Mouse (Mus musculus) heart, postnatal 4 days (tissue): ENCODE measurements around the gene Gm20517. TPM values are rescaled to one million over a fixed set of nuclear protein-coding genes. Genes with fewer than 3 reads are reported as not detected.
"Not testable (repeated sequence)": the region's sequence is repeated elsewhere in the genome, so short reads cannot be mapped to it uniquely, and the experiment has no call there.

ENCODE experiments used
- DNase-seq: peaks from one replicate; pipeline ENCODE4 v3.0.0; 2021
- total RNA-seq, 2 experiments: library from RNA; stranded (reverse); gene quantifications; 2 replicates each; pipeline ENCODE4 v1.2.3; 2021

Gm20517 gene
- total RNA-seq, 2 experiments from 2014 or later = 3.9 to 4.4 TPM

DNA sequence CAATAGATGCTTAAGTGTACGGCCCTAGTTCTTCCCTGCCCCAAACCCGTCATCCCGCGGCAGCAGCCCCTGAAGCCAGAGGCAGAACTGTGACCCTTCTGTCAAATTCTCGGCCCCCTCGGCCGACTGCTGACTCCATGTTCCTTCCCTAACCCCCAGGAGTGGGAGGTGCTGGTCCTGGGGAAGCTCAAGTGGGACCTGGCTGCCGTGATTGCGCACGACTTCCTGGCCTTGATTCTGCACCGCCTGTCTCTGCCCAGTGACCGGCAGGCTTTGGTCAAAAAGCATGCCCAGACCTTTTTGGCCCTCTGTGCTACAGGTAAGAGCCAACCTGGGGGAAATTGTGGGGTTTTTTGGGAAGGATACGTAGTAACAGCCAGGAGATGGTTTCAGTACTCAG, 14.1 kb upstream of the Gm20517 start:
- DNase-seq = no peak

DNA sequence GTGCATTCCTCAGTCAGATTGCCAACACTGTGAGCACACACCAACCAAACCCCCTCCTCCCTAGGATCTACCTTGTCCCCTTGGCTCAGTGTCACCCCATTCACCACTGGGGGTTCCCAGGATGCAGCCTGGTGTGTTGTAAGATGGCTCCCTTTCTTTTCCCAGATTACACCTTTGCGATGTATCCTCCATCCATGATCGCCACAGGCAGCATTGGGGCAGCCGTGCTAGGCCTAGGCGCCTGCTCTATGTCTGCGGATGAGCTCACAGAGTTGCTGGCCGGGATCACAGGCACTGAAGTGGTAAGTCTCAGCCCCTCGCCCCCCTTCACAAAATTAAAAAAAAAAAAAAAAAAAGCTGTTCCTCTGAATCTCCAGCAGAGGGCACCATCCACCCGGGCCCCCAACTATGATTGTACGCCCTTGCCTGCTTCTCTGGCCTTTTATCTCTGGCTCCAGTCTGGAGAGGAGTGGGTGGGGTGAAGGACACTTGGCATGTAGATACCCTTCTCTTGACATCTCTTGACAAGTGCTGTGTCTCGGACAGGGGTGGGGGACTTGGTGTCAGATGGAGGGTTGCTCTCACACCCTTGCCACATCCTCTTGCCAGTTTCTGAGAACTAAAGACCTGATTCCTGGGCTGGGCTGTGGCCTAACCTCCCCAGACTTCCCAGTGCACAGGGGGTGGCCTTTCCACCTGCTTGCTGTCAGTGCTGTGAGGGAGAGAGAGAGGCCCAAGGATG, 13.4 kb upstream of the Gm20517 start:
- peak; percentile 66 for DNase-seq

DNA sequence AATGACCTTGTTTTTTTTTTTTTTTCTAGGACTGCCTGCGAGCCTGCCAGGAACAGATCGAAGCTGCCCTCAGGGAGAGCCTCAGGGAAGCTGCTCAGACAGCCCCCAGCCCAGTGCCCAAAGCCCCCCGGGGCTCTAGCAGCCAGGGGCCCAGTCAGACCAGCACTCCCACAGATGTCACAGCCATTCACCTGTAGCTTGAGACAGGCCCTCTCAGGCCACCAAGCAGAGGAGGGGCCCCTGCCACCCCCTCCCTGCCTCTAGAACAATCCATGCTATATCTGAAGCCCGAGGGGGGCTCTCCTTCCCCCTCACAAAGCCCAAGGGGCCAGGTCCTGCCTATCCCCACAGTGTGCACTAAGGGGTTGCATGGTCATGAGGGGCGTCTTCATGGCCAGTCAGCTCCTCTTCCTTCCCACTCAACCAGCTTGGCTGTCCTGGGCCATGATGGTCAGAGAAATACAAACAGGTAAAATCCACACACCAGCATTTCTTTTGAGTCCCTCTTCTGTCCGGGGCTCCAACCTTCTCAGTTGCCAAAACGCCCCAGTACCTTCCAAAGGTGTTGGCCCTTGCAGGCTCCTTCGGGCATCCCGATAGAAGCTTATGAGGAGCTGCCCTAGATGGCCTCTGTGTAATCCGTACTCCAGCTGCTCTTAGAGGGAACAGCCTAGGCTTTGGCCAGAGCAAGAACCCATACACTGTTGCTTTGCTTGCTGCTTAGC, 12.6 kb upstream of the Gm20517 start:
- DNase-seq = not testable (repeated sequence)

DNA sequence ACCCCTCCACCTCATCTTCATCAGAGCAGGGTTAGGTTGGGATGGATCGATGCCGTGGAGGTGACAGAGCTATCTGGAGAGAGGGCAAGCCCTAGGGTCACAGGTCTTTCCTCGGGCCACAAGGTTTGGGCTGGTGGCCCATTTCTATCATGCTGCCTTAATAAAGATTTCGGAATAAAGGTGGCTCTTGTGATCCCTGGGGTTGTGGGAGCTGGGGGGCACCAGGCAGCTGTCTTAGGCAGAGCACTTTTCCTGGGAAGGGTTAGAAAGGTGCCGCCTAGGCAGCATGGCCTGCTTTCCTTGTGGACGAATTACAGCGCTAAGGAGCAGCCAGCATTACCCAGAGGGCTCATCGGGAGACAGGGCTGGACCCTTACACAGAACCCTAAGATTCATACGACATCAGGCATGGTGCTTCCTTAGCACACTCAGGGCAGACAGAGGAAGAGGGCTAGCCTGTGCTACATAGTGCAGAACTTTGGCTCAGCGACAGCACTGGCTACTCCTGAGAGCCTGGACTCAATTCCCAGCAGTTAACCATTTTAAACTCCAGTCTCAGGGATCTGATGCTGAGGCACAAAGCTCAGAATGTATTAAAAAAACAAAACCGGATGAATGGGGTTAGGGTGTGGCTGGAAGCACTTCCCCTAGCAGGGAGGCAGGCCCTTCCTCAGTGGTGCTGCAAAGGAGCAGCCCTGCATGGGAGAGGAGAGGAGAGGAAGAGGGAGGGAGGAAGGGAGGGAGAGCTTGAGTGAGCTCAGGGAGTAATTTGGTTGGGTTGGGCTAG, 11.7 kb upstream of the Gm20517 start:
- DNase-seq = peak; percentile 33

DNA sequence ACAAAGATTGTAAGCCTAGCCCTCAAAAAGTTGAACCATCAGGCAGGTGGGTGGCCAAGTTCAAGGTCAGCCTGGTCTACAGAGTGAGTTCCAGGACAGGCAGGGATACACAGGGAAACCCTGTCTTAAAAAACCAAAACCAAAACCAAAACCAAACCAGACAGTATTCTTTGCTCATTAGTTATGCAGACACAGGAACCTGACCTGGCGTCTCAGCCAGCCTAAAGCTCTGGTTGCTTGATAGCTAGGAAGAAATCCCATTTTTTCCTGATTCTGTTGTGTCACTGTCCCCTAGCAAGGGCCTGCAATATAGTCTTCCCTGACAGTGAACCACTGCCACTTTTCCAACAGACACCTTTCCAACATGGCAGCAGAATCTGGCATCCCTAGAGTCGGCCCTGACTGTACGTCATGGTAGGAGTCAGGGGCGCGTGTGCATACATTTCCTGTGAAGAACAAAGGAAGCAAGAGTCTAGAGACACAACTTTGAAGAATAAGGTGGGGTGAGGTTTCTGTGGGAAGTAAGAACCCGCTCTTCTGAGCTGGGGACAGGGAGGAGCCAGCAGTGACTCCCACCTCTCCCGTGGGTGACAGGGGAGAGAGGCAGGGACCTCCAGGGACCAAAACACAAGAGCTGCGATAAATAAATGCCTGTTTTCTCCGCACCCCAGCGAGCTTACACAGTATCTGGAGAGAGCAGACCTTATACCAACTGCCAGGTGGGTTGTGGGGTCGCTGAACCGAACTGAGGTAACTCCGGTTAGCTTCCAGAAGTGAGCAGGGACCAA, 10.6 kb upstream of the Gm20517 start:
- DNase-seq = no peak

DNA sequence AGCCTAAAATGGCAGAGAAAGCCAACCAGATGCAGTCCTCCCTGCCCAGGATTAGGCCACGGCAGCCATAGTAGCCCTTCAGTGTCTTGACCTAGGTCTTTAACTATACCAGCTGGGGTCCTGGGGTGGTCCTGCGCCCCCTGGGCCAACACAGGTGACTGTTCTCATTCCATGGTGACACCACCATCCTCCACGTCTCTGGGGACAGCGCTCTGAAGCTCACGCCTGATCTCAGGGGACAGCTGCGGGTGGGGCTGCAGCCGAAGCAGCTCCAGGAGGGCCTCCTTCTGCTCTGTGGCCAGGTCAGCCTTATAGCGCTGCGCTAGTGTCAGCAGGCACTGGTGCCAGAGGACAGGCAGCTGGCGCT, 10.0 kb upstream of the Gm20517 start:
- DNase-seq = no peak

DNA sequence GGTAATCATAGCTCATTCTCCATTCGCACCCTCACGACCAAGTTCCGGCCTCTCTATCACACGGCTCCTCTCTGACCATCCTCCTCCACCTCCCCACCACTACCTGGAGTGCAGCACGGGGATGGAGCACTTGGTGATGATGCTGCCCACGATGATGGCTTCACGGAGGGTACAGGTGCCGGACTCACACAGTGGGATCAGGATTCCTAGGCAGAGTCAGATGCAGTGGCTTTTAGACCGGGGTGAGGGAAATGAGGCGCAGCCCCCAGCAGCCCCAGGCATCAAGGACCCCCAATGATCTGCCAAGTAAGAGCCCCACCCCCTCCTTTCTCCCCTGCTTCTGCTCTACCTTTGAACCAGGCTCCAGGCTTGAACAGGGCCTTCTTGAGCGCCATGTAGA, 9.1 kb upstream of the Gm20517 start:
- DNase-seq = no peak

DNA sequence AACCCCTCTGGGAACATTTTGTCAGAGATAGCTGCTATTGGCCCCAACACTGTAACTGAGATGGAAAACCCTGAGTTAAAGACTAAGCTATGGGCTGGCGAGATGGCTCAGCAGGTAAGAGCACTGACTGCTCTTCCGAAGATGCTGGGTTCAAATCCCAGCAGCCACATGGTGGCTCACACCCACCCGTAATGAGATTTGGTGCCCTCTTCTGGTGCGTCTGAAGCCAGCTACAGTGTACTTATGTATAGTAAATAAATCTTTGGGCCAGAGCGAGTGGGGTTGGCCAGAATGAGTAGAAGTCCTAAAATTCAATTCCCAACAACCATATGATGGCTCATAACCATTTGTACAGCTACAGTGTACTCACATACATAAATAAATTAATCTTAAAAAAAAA, 5.2 kb upstream of the Gm20517 start:
- DNase-seq = peak; percentile 35

DNA sequence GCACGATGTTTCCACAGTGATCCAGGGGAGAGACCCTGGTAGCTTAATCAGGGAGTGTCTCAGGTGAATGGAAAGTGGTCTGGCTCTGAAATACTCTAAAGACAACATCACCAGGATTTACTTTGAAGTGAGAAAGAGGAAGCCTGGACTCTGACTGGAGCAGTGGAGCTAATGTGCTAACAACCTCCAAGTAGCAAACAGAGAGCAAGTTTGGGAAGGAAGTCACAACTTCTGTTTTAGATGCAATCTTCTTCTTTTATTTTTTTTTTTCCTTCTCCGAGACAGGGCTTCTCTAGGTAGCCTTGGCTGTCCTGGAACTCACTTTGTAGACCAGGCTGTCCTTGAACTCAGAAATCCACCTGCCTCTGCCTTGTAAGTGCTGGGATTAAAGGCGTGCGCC, 2.2 kb upstream of the Gm20517 start:
- no peak for DNase-seq

DNA sequence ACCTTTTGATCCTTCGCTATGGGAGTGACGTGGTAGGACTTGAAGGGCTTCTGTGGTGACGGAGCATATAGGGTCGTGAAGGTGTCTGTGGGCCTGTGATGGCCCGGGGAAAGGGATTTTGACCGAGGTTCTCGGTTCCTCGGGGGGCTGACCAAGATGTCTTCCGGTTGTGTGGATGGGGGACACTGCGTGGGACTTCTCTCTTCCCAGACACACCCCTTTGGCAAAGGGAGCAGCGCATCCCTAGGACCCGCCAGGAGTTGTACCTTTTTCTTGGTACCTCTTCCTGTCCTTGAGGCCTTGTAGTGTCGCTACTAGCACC, 233 bp downstream of the Gm20517 start:
- no peak for DNase-seq

DNA sequence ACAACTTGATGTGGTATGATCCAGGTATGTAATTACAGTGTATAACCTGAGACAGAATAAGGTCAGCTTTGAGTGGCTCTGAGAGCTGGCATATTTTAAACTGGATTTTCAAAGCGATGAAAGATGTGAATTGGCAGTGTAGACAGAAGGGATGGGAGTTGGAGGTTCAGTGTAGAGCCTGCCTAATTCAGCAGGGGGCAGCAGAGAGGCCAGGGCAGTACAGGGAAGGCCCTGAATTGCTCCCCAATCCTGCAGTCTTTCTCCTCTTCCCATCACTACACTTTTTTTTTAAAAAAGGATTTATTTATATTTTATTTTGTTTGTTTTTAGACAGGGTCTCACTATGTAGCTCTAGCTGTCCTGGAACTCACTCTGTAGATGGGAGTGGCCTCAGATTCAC, 2.6 kb downstream of the Gm20517 start:
- DNase-seq = peak; percentile 55

DNA sequence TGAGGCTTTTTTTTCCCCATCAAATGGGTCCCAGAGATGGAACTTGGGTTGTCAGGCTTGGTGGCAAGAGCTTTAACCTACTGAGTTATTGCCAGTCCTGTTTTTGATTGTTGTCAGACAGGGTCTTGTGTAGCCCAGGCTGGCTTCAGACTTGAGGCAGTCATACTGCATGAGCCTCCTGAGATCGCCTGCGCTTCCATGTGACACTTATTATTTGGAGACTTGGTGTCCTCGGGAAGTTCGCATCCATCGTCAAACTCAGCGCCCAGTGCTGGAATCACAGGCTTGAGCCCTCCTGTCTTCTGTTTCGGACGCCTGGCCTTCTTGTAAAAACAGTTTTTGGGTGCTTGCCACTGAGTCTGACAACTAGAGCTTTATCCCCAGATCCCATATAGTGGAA, 4.7 kb downstream of the Gm20517 start:
- DNase-seq = no peak

DNA sequence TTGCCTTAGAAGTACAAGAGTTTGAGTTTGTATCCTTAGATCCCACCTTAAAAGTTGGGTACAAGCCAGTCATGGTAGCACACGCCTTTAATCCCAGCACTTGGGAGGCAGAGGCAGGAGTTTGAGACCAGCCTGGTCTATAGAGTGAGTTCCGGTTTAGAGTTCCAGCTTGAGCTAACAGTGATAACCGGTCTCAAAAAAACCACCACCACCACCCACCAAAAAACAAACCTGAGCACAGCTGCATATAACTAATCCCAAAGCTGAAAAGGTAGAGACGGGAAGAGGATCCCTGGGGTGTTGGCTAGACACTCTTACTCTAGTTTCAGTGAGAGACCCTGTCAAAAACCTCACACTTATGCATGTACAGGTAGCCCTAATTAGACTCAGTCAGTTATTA, 5.3 kb downstream of the Gm20517 start:
- DNase-seq = no peak

DNA sequence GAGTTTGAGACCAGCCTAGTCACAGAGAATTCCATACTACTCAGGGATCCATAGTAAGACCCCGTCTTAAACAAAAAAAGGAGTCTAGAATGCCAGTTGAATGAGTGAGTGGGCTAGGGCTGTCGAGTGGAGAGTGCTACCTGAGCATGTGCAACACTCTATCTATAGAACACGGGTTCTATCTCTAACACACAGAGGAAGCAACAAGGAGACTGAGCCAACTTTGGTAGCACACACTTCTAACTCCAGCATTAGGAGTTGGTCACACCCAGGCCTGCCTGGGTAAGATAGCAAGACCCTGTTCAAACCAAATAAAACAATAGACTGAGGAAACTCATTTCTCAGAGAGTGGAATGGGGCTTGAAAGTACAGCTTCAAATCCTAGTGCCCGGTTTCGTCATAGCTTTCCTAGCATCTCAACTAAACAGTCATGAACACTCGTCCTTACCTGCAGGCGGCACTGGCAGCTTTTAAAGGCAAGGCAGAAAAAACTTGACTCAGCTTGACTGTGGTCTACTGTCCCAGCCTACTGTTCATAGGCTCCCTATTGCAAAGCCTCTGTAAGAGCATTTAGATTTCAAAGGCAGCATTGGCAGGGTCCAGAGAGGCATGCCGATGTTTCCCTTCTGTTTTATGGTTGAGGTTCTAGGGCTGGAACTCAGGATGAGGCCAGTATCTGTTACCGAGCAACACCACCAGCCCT, 6.4 kb downstream of the Gm20517 start:
- no peak for DNase-seq

DNA sequence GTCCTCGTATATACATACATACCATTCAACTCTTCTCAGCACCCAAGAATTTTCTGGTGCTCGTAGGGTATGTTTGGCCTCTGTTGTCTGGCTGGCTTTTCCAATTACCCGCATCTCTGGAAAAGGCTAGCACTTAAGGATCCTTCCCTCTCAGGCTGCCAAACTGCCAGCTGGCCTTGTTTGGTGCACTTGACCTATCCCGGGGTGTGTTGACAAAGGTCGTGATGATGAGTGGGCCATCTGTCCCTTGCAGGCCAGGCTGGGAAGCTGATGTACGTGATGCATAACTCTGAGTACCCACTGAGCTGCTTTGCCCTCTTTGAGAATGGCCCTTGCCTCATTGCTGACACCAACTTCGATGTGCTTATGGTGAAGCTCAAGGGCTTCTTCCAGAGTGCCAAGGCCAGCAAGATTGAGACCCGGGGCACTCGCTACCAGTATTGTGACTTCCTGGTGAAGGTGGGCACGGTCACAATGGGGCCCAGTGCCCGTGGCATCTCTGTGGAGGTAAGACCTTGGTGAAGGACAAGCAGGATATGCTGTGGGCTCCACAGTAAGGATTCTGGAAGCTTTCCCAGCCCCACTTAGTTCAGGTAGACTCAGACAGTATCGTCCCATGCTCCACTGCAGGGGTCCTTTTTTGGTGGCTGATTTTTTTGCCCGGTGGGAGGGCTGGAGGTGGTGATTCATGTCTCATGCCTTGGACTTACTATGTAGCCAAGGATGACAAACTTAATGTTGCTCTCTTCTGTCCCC, 7.3 kb downstream of the Gm20517 start:
- no peak for DNase-seq

DNA sequence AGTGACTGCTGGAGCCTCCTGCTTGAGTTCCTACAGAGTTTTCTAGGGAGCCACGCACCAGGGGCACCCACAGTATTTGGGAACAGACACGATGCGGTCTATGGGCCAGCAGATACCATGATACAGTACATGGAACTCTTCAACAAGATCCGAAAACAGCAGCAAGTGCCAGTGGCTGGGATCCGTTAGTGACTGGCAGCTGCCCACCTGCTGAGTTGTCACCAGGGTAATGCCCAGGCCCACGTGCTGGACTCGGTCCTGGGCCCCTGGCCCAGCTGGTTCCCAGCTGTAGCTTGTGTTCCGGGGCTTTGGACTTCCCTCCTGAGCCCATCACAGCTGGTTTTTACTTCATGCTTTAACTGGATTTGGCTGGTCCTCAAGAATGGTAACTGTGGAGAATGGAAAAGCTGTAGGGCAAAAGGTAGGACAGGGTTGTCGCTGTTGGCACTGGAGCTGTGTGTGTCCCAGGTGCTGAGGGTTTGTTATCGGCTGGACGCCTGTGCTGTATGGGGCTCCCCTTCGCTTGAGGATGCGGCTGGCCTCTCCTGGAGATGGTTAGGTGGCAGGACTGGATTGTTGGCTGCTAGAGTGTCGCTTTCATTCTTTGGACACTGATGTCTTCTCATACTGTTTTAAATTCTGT, 11.6 kb downstream of the Gm20517 start:
- no peak for DNase-seq

DNA sequence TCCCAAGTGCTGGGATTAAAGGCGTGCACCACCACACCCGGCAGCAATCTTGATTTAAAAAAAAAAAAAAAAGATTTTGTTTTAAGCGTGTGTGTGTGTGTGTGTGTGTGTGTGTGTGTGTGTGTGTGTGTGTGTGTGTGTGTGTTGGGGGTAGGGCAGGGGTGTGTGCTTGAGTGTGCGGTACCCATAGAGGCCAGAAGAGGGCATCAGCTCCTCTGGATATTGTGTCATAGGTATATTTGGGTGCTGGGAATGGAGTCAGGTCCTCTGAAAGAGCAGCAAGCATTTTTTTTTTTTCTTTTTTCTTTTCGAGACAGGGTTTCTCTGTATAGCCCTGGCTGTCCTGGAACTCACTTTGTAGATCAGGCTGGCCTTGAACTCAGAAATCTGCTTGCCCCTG, 13.2 kb downstream of the Gm20517 start:
- DNase-seq = not testable (repeated sequence)

DNA sequence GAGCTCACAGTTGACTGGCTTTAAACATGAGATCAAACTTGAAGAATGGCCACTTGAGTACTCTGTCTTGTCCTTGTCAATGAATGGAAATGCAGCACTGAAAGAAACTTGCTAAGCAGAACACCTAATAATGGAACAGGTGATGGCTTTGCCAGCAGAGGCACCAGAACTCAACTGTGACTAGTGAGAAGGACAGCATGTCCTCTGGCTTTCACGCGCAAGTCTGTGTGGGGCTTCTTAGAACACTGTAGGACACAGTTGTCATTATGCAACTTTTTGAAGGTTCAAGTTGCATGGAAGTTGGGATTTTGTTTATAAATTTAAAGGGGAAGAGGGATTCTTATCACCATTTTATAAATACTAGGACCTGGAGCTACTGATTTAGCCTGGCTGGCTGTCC, 13.7 kb downstream of the Gm20517 start:
- no peak for DNase-seq

DNA sequence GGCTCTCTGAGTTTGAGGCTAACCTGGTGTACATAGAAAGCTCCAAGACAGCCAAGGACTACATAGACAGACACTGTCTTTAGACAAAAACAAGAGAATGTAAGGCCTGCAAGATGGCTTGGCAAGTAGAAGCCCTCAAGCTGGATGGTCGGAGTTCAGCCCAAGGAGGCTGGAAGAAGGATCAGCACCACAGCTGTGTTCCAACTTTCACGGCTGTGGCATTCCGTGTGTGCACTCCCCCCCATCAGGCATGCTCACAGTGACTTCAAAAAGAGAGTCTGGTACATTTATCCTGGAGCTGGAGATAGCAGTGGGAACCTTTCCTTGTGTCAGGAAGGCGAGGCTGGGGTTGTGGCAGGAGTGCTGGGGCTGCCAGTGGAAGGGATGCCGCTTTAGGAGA, 14.6 kb downstream of the Gm20517 start:
- DNase-seq = no peak

DNA sequence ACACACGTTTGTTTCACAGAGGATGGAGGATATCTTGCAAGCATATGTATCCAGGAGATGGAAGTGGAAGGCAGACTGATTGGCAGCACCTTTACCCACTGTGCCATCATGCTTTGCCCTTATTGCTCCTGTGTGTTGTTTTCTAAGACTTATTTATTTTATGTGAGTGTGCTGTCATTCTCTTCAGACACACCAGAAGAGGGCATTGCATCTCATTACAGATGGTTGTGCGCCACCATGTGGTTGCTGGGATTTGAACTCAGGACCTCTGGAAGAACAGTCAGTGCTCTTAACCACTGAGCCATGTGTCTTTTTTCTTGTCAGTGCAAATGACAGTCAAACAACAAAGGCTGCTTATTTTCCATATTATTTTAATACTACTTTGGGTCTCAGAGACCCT, 16.4 kb downstream of the Gm20517 start:
- DNase-seq = no peak
